Comparison of ENCODE assay signal across 10 mouse cellular contexts in the genomic region with DNA sequence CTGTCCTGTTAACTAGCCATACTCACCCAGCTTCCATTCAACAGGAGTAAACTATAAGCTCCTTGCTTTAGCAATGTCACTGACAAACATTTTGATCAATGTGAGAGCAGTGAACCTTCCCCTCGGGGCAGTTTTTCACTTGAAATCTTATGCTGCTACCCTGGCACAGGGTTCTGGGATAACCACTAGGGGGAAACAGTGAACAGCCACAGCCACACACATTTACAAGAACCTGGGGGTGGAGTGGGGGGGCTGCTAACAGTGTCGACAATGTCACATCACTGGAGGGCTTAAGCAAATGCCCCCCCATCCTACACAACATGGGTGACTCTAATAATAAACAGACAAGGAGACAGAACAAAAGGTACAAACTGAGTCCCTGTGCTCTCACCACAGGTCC. TPM values are rescaled to one million over a fixed set of nuclear protein-coding genes. Genes with fewer than 3 reads are reported as not detected.
DNase-seq lines count a peak whose midpoint lies in the region; ATAC-seq and TF ChIP-seq lines count a peak whose summit lies in the region.
"Had no signal": no experiment of that assay in that cellular context is flagged by ENCODE, and none has a peak within 500 bp of the region (broad histone marks: within the 10 kb centered on the region; RNA-seq: fewer than 3 reads in every experiment).

No protein-coding gene starts in this region.

- H3K36me3 ChIP-seq in kidney, adult 2 months (ENCODE audit: control insufficient read depth, insufficient read depth, low read length) = no peaks in the 10 kb centered on the region
- 0 out of 2 replicates have a peak, but pooled peaks cover 3% of the 10 kb centered on the region for H3K36me3 ChIP-seq in kidney, embryonic 14.5 days (ENCODE audit: control insufficient read depth, insufficient read depth, low read length)
- no peaks in the 10 kb centered on the region for H3K36me3 ChIP-seq in midbrain, embryonic 11.5 days (ENCODE audit: control insufficient read depth, insufficient read depth, low read length)
- H3K36me3 ChIP-seq in midbrain, embryonic 14.5 days (ENCODE audit: control insufficient read depth, insufficient read depth, low read length) = no peaks in the 10 kb centered on the region

- H3K4me3 ChIP-seq in kidney, adult 2 months (ENCODE audit: insufficient read depth, low read depth, low read length) = no peak overlapping the region
- no peak overlapping the region for H3K4me3 ChIP-seq in kidney, embryonic 14.5 days (ENCODE audit: low read length)
- no peak overlapping the region for H3K4me3 ChIP-seq in midbrain, embryonic 11.5 days (ENCODE audit: low read depth, low read length)
- H3K4me3 ChIP-seq in midbrain, embryonic 14.5 days (replicated peaks; ENCODE audit: low read depth, low read length) = no peak overlapping the region

- no peak overlapping the region for H3K4me2 ChIP-seq in kidney, embryonic 14.5 days (replicated peaks; ENCODE audit: low read depth, low read length)
- no peak overlapping the region for H3K4me2 ChIP-seq in midbrain, embryonic 11.5 days
- H3K4me2 ChIP-seq in midbrain, embryonic 14.5 days (ENCODE audit: low read length) = no peak overlapping the region

- H3K27me3 ChIP-seq in kidney, adult 2 months (replicated peaks; ENCODE audit: control insufficient read depth, insufficient read depth, low read length) = no peaks in the 10 kb centered on the region
- H3K27me3 ChIP-seq in kidney, embryonic 14.5 days (ENCODE audit: control insufficient read depth, insufficient read depth, low read length) = no peaks in the 10 kb centered on the region
- no peaks in the 10 kb centered on the region for H3K27me3 ChIP-seq in midbrain, embryonic 11.5 days (ENCODE audit: control insufficient read depth, insufficient read depth, low read length)
- H3K27me3 ChIP-seq in midbrain, embryonic 14.5 days (ENCODE audit: control insufficient read depth, insufficient read depth, low read length) = no peaks in the 10 kb centered on the region

- H3K9me3 ChIP-seq in kidney, embryonic 14.5 days (ENCODE audit: control insufficient read depth, low read length) = no peaks in the 10 kb centered on the region
- H3K9me3 ChIP-seq in midbrain, embryonic 11.5 days (ENCODE audit: control insufficient read depth, low read length) = no peaks in the 10 kb centered on the region
- H3K9me3 ChIP-seq in midbrain, embryonic 14.5 days (ENCODE audit: control insufficient read depth, low read length) = no peaks in the 10 kb centered on the region

- no peak for TF ChIP-seq POLR2A in kidney, adult 2 months (IDR thresholded peaks at IDR 0.05; ENCODE audit: low read depth, low read length)

- H3K4me1 ChIP-seq in kidney, adult 2 months (ENCODE audit: control insufficient read depth, insufficient read depth, low read length) = no peaks in the 10 kb centered on the region
- H3K4me1 ChIP-seq in kidney, embryonic 14.5 days (ENCODE audit: control insufficient read depth, insufficient read depth, low read length) = 0 out of 2 replicates have a peak, but pooled peaks cover 2% of the 10 kb centered on the region
- H3K4me1 ChIP-seq in midbrain, embryonic 11.5 days (ENCODE audit: control insufficient read depth, insufficient read depth, low read length) = no peaks in the 10 kb centered on the region
- peaks cover 5% of the 10 kb centered on the region; the same call in 1 of the 2 replicates for H3K4me1 ChIP-seq in midbrain, embryonic 14.5 days (ENCODE audit: control insufficient read depth, insufficient read depth, low read length)

- TF ChIP-seq CTCF in kidney, adult 2 months (conservative IDR thresholded peaks at IDR 0.05; ENCODE audit: insufficient read depth, insufficient read length, low read depth, low read length) = peak; percentile 39

- H3K9ac ChIP-seq in kidney, embryonic 14.5 days (ENCODE audit: low read depth, low read length) = no peak overlapping the region
- H3K9ac ChIP-seq in midbrain, embryonic 11.5 days (ENCODE audit: low read length) = no peak overlapping the region
- H3K9ac ChIP-seq in midbrain, embryonic 14.5 days (replicated peaks; ENCODE audit: low read length) = no peak overlapping the region

- 10% methylated on average over 2 of the region's 2 CpGs for WGBS in kidney, adult 2 months
- WGBS in kidney, embryonic 14.5 days = 23% methylated on average over 2 of the region's 2 CpGs
- 30% methylated on average over 2 of the region's 2 CpGs for WGBS in midbrain, embryonic 11.5 days
- WGBS in midbrain, embryonic 14.5 days = 32% methylated on average over 2 of the region's 2 CpGs

- ATAC-seq in kidney, embryonic 14.5 days (ENCODE audit: low FRiP score, low TSS enrichment) = no peak
- no peak for ATAC-seq in midbrain, embryonic 11.5 days (ENCODE audit: low FRiP score)
- ATAC-seq in midbrain, embryonic 14.5 days (ENCODE audit: low FRiP score, low TSS enrichment) = no peak

- no peak overlapping the region for H3K27ac ChIP-seq in kidney, adult 2 months (ENCODE audit: insufficient read depth, low read depth, low read length)
- no peak overlapping the region for H3K27ac ChIP-seq in kidney, embryonic 14.5 days (ENCODE audit: low read depth, low read length)
- no peak overlapping the region for H3K27ac ChIP-seq in midbrain, embryonic 11.5 days (ENCODE audit: low read depth, low read length)
- H3K27ac ChIP-seq in midbrain, embryonic 14.5 days (replicated peaks; ENCODE audit: low read depth, low read length) = no peak overlapping the region

- peak; percentile 55 for DNase-seq in adrenal gland, postnatal 14 days
- no peak for DNase-seq in adrenal gland, postnatal 25 days
- DNase-seq in kidney, adult 2 months = peak; percentile 27
- DNase-seq in midbrain, embryonic 11.5 days (ENCODE audit: low spot score, missing footprints) = peak; percentile 84
- no peak for DNase-seq in midbrain, embryonic 14.5 days
- DNase-seq in retina, postnatal 1 day = peak; percentile 57
- DNase-seq in right cerebral cortex, adult 2 months (ENCODE audit: low spot score in 2 of 2) = no peak
- DNase-seq: adrenal gland, adult 2 months; spleen, adult 18-20 months had no signal

RNA-seq across cellular contexts. Expression of gene Ptpn3, which starts 51.0 kb away (rescaled TPM):
- total RNA-seq in adrenal gland, postnatal 14 days (2021) = 19.0 and 26.2 TPM in 2 replicates
- total RNA-seq in adrenal gland, postnatal 25 days (2021) = 35.1 and 37.1 TPM in 2 replicates
- polyA plus RNA-seq in kidney, adult 2 months (2012; rRNA removed) = 17.7 and 18.1 TPM in 2 replicates
- 14.8 and 17.0 TPM in 2 replicates for polyA plus RNA-seq in kidney, embryonic 14.5 days (2014; fragmentation: Nextera tagmentation; extraction: Ambion mirVana)
- 0.33 and 0.90 TPM in 2 replicates for polyA plus RNA-seq in midbrain, embryonic 11.5 days (2014; fragmentation: Nextera tagmentation; extraction: Ambion mirVana)
- polyA plus RNA-seq in midbrain, embryonic 14.5 days (2014; fragmentation: Nextera tagmentation; extraction: Ambion mirVana) = 3.1 and 3.8 TPM in 2 replicates

Comparison
In these comparisons a context has a peak if more than half of its experiments do, and no peak if none do; other contexts are left out.
1. DNase-seq: peak in adrenal gland, postnatal 14 days (single experiment), kidney, adult 2 months (single experiment), midbrain, embryonic 11.5 days (single experiment) and retina, postnatal 1 day (single experiment); none in adrenal gland, postnatal 25 days (single experiment), midbrain, embryonic 14.5 days (single experiment) and right cerebral cortex, adult 2 months (0 of 2).